Mouse (Mus musculus) midbrain, embryonic 10.5 days (tissue): ENCODE data around the gene Amph. TPM values are rescaled to one million over a fixed set of nuclear protein-coding genes. Genes with fewer than 3 reads are reported as not detected.

Experiments
- DNase-seq: peaks from one replicate; pipeline ENCODE4 v3.0.0-alpha.2; 2017; ENCODE audit warnings: low spot score
- H3K27ac ChIP-seq: fragments of 300-500 bp; sonication (generic); replicated peaks from 2 replicates; pipeline ENCODE4 v1.5.1; 2016; ENCODE audit warnings: mild to moderate bottlenecking
- H3K27me3 ChIP-seq: fragments of 300-500 bp; sonication (generic); 2 replicates; pipeline ENCODE4 v1.6.1; 2016; ENCODE audit warnings: low read depth, mild to moderate bottlenecking; ENCODE audit not compliant: poor library complexity, severe bottlenecking
- H3K36me3 ChIP-seq: fragments of 300-500 bp; sonication (generic); 2 replicates; pipeline ENCODE4 v1.6.1; 2016; ENCODE audit warnings: mild to moderate bottlenecking, moderate library complexity
- H3K4me1 ChIP-seq: fragments of 300-500 bp; sonication (generic); 2 replicates; pipeline ENCODE4 v1.6.1; 2016
- H3K4me3 ChIP-seq: fragments of 300-500 bp; sonication (generic); 2 replicates; pipeline ENCODE4 v1.5.1; 2016; ENCODE audit warnings: mild to moderate bottlenecking, moderate library complexity
- H3K9me3 ChIP-seq: fragments of 300-500 bp; sonication (generic); replicated peaks from 2 replicates; pipeline ENCODE4 v1.6.1; 2016; ENCODE audit warnings: mild to moderate bottlenecking
- WGBS: fragments of 180-500 bp; shearing (Covaris S2); methylation state at CpG from one replicate; pipeline ENCODE4 v1.1.7; 2016; 5-methylcytosine and 5-hydroxymethylcytosine counted together
- polyA plus RNA-seq: library from polyadenylated mRNA; unstranded; fragments of >200 nt; fragmentation: Nextera tagmentation; extraction: Ambion mirVana; gene quantifications from 2 replicates; pipeline ENCODE4 v1.2.1, GENCODE M21; 2016

Gene Amph
- polyA plus RNA-seq, 1 experiment from 2014 or later = 4.9 TPM

DNA sequence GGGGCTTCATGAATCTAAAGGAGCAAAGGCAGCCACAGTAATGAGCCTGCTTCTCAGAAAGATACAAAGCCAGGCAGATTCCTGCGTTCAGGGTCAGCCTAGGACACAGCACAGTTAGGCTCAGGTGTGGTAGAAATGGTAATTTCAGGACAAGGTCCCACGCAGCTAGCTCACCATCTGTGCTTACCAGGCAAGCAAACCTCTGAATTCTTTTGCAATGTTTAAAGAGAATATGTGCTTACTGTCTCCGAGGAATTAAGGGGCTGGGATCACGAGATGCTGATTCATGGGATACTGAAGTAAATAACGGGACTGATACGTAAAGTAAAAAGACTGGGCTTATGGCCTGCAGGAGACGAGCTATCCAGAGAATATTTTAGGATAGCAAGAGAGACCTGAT, 212.6 kb downstream of the Amph start:
- Histone ChIP-seq H3K4me3 (no peak overlapping the region), H3K36me3 (no peaks in the 10 kb centered on the region), H3K4me1 (no peaks in the 10 kb centered on the region), H3K27ac (no peak overlapping the region), H3K27me3 (no peaks in the 10 kb centered on the region), H3K9me3 (no peaks in the 10 kb centered on the region)
- no peak for DNase-seq
- 79% methylated on average over 7 of the region's 7 CpGs for WGBS

DNA sequence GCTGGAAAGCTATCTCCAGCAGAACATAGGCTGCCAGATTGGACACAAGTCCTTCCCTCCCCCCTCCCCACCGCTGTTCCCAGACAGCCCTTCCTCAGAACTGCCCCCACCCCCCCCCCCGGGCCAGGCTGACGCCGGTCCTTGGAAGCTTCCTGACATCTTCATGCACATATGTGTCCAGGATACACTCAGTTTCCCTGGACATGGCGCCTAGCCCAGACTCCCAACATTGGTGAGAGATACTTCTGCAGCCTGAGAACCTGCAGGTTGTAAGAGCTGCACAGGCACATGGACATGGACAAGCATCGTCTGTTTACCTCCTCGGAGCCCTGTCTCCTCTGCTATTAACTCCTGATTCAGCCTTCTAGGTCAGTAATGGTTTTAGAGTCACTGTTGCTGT, 213.1 kb downstream of the Amph start:
- H3K4me1 ChIP-seq = no peaks in the 10 kb centered on the region
- no peak overlapping the region for H3K27ac ChIP-seq
- no peaks in the 10 kb centered on the region for H3K36me3 ChIP-seq
- no peaks in the 10 kb centered on the region for H3K27me3 ChIP-seq
- H3K4me3 ChIP-seq = no peak overlapping the region
- no peaks in the 10 kb centered on the region for H3K9me3 ChIP-seq
- DNase-seq = no peak
- WGBS = 88% methylated on average over 7 of the region's 7 CpGs

GRCm38 (mm10) chr13:19162120-19162519, 214.1 kb downstream of the Amph start:
- no peaks in the 10 kb centered on the region for H3K4me1 ChIP-seq
- no peak overlapping the region for H3K4me3 ChIP-seq
- 91% methylated on average over 6 of the region's 6 CpGs for WGBS
- no peaks in the 10 kb centered on the region for H3K27me3 ChIP-seq
- H3K27ac ChIP-seq = no peak overlapping the region
- DNase-seq = no peak
- H3K9me3 ChIP-seq = no peaks in the 10 kb centered on the region
- H3K36me3 ChIP-seq = no peaks in the 10 kb centered on the region

- DNase-seq = peak; percentile 45
- 82% methylated on average over 1 of the region's 1 CpGs for WGBS
Observed at GRCm38 (mm10) chr13:19177662-19178259, 229.8 kb downstream of the Amph start.

GRCm38 (mm10) chr13:19178351-19178750, 230.3 kb downstream of the Amph start:
- no peak overlapping the region for H3K27ac ChIP-seq
- 92% methylated on average over 5 of the region's 5 CpGs for WGBS
- H3K4me1 ChIP-seq = no peaks in the 10 kb centered on the region
- H3K9me3 ChIP-seq = no peaks in the 10 kb centered on the region
- H3K4me3 ChIP-seq = no peak overlapping the region
- H3K36me3 ChIP-seq = no peaks in the 10 kb centered on the region
- H3K27me3 ChIP-seq = no peaks in the 10 kb centered on the region
- no peak for DNase-seq

More at GRCm38 (mm10) chr13:19177662-19178259, 229.8 kb downstream of the Amph start:
- H3K9me3 ChIP-seq = no peaks in the 10 kb centered on the region
- no peak overlapping the region for H3K27ac ChIP-seq
- H3K27me3 ChIP-seq = no peaks in the 10 kb centered on the region
- H3K4me1 ChIP-seq = no peaks in the 10 kb centered on the region
- no peaks in the 10 kb centered on the region for H3K36me3 ChIP-seq
- no peak overlapping the region for H3K4me3 ChIP-seq

DNA sequence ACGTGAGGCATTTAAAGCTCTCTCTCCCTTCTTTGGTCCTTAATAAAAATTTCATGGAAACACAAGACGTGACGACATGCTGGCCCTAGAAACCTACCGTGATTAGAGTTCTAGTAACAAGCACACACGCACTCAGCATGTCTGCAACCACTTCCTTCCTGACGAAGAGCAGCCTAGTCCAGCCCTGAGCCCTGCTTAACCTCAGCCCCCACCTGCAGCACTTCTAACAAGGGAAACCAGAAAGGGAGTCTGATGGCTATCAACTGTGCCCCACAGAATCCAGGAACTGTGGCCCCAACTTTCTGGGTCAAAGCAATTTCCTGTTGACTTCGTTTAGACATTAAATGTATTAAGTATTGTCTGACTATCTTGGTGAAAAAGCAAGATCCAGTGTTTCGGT, 234.3 kb downstream of the Amph start:
- WGBS = 83% methylated on average over 8 of the region's 8 CpGs
- no peak for DNase-seq
- no peaks in the 10 kb centered on the region for H3K9me3 ChIP-seq
- no peaks in the 10 kb centered on the region for H3K27me3 ChIP-seq
- H3K27ac ChIP-seq = no peak overlapping the region
- no peaks in the 10 kb centered on the region for H3K36me3 ChIP-seq
- no peak overlapping the region for H3K4me3 ChIP-seq
- H3K4me1 ChIP-seq = no peaks in the 10 kb centered on the region

GRCm38 (mm10) chr13:19190052-19190451, 242.0 kb downstream of the Amph start:
- no peaks in the 10 kb centered on the region for H3K27me3 ChIP-seq
- no peak for DNase-seq
- no peaks in the 10 kb centered on the region for H3K9me3 ChIP-seq
- H3K4me1 ChIP-seq = no peaks in the 10 kb centered on the region
- H3K36me3 ChIP-seq = no peaks in the 10 kb centered on the region
- H3K4me3 ChIP-seq = no peak overlapping the region
- WGBS = 80% methylated on average over 6 of the region's 6 CpGs
- no peak overlapping the region for H3K27ac ChIP-seq

- H3K27me3 ChIP-seq = no peaks in the 10 kb centered on the region
- H3K4me1 ChIP-seq = no peaks in the 10 kb centered on the region
- no peaks in the 10 kb centered on the region for H3K9me3 ChIP-seq
- no peak overlapping the region for H3K27ac ChIP-seq
- 88% methylated on average over 4 of the region's 4 CpGs for WGBS
- no peak overlapping the region for H3K4me3 ChIP-seq
- no peak for DNase-seq
- no peaks in the 10 kb centered on the region for H3K36me3 ChIP-seq
Observed at GRCm38 (mm10) chr13:19194803-19195202, 246.8 kb downstream of the Amph start.

- Histone ChIP-seq H3K36me3 (no peaks in the 10 kb centered on the region), H3K9me3 (no peaks in the 10 kb centered on the region), H3K27me3 (no peaks in the 10 kb centered on the region), H3K4me1 (no peaks in the 10 kb centered on the region), H3K27ac (no peak overlapping the region), H3K4me3 (no peak overlapping the region)
- 68% methylated on average over 1 of the region's 1 CpGs for WGBS
- no peak for DNase-seq
Observed at GRCm38 (mm10) chr13:19195456-19195855, 247.5 kb downstream of the Amph start.

Other genes with a start within 250 kb of the Amph start
- 67.1 and 81.5 TPM in 2 replicates for gene Vps41, start 230.9 kb upstream of the Amph start, polyA plus RNA-seq